Mouse (Mus musculus): ENCODE data around the gene Bst1.

DNA sequence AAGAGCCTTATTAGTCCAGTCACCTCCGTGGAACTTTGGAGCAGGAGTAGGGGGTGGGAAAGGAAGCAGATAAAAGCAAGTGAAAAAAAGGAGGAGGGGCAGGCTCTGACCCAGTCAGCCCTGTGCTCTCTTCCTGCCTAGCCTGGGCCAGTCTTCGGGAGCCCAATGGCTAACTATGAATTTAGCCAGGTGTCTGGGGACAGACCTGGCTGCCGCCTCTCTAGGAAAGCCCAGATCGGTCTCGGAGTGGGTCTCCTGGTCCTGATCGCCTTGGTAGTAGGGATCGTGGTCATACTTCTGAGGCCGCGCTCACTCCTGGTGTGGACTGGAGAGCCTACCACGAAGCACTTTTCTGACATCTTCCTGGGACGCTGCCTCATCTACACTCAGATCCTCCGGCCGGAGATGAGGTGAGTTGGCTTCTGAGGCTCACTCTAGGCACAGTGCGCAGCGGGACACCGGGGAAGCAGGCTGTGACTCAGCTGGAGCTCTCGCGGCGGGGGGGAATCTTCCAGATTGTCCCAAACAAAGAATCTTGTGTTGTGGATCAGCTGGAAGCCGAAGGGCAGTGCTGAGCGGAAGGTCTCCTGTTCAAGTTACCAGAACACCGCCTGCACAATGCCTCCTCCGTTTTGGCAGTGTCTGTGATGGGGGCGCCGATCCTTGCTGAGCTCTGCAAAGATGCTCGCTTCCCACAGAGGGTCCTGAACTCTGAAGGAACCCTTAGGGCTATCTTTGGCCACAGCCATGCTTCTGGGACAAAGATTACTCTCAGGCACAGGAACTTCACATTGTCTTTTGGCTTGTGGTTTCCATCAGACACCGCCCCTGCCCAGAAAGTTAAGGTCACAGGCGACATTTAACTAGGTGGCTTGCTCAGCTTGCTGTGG, 50.3 kb downstream of the Bst1 start:
- TF ChIP-seq FLI1 (IDR thresholded peaks at IDR 0.05; ENCODE audit: low read length) (no peak), GATA1 (IDR thresholded peaks at IDR 0.05; ENCODE audit: borderline replicate concordance, low read length) (no peak)
